ENCODE assay signal across 24 mouse cellular contexts in the genomic region with DNA sequence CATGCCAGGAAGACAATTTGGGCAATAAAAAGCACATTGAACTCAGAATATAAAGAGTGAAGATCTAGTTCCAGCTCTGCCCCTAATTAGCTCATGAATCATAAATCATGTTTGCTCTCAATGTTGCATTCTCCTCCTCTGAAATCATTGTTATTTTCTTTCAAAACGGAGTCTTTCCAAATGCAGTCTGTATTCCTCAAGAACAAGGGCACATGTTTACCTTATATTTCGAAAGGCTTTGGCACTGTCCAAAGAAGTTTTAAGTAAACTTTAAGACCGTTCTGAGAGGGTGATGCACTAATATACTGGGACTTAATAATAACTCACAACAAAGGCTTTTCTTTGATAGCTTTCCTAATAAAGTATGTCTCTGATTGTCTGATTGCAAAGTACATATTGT.
"Had no signal": no experiment of that assay in that cellular context is flagged by ENCODE, and none has a peak within 500 bp of the region (broad histone marks: within the 10 kb centered on the region; RNA-seq: fewer than 3 reads in every experiment).

No protein-coding gene starts in this region.

- H3K4me2 ChIP-seq: heart, embryonic 12.5 days; hindbrain, embryonic 12.5 days; hindbrain, embryonic 14.5 days; intestine, embryonic 15.5 days; limb, embryonic 13.5 days; limb, embryonic 15.5 days had no signal

- H3K36me3 ChIP-seq: heart, embryonic 10.5 days; heart, embryonic 12.5 days; hindbrain, embryonic 10.5 days; hindbrain, embryonic 12.5 days; intestine, embryonic 15.5 days; limb, embryonic 13.5 days; limb, embryonic 15.5 days had no signal

- H3K27me3 ChIP-seq: heart, embryonic 12.5 days; hindbrain, embryonic 12.5 days; intestine, embryonic 15.5 days; limb, embryonic 13.5 days; limb, embryonic 15.5 days had no signal

- DNase-seq: gastrocnemius, postnatal 14 days; gastrocnemius, postnatal 36 days; heart, adult 2 months; heart, postnatal 10 days; heart, postnatal 4 days; kidney, adult 18-20 months; kidney, adult 8-10 months; kidney, postnatal 10 days; kidney, postnatal 25 days; kidney, postnatal 4 days; left cerebral cortex, postnatal 4 days had no signal

- H3K4me1 ChIP-seq: heart, embryonic 10.5 days; heart, embryonic 12.5 days; hindbrain, embryonic 10.5 days; hindbrain, embryonic 12.5 days; intestine, embryonic 15.5 days; limb, embryonic 13.5 days; limb, embryonic 15.5 days had no signal

- H3K27ac ChIP-seq: heart, adult 2 months; heart, embryonic 10.5 days; hindbrain, embryonic 10.5 days; hindbrain, embryonic 12.5 days; hindbrain, embryonic 14.5 days; intestine, embryonic 15.5 days; layer of hippocampus, adult 2 months; left cerebral cortex, adult 2 months; limb, embryonic 13.5 days; limb, embryonic 15.5 days had no signal

- H3K9ac ChIP-seq: heart, embryonic 12.5 days; hindbrain, embryonic 12.5 days; hindbrain, embryonic 14.5 days; intestine, embryonic 15.5 days; limb, embryonic 13.5 days; limb, embryonic 15.5 days had no signal

- H3K4me3 ChIP-seq: heart, adult 2 months; heart, embryonic 10.5 days; heart, embryonic 12.5 days; hindbrain, embryonic 10.5 days; hindbrain, embryonic 12.5 days; intestine, embryonic 15.5 days; layer of hippocampus, adult 2 months; left cerebral cortex, adult 2 months; limb, embryonic 13.5 days; limb, embryonic 15.5 days had no signal

- ATAC-seq: hindbrain, embryonic 16.5 days; inflammation-experienced regulatory T-cells, adult 6 months; intestine, embryonic 15.5 days; intestine, postnatal 0 days had no signal

- H3K9me3 ChIP-seq: heart, embryonic 10.5 days; heart, embryonic 12.5 days; hindbrain, embryonic 10.5 days; hindbrain, embryonic 12.5 days; intestine, embryonic 15.5 days; limb, embryonic 13.5 days; limb, embryonic 15.5 days had no signal
